Mouse (Mus musculus) duodenum, adult 2 months (tissue): Measurements from ENCODE around the gene Pwp2. TPM values are rescaled to one million over a fixed set of nuclear protein-coding genes. Genes with fewer than 3 reads are reported as not detected.

Experiments used
- polyA plus RNA-seq: library from polyadenylated mRNA; depleted of rRNA; stranded (reverse); fragments of >200 nt; gene quantifications from 2 replicates; pipeline ENCODE4 v1.2.3, GENCODE M21; 2012; ENCODE audit warnings: low replicate concordance; rRNA removed

Gene Pwp2
- 3.4 and 4.6 TPM in 2 replicates for polyA plus RNA-seq

GRCm38 (mm10) chr10:78184531-78185380, at the start of gene Pwp2:
Pwp2 (minus strand) TSS chr10:78185149.

DNA sequence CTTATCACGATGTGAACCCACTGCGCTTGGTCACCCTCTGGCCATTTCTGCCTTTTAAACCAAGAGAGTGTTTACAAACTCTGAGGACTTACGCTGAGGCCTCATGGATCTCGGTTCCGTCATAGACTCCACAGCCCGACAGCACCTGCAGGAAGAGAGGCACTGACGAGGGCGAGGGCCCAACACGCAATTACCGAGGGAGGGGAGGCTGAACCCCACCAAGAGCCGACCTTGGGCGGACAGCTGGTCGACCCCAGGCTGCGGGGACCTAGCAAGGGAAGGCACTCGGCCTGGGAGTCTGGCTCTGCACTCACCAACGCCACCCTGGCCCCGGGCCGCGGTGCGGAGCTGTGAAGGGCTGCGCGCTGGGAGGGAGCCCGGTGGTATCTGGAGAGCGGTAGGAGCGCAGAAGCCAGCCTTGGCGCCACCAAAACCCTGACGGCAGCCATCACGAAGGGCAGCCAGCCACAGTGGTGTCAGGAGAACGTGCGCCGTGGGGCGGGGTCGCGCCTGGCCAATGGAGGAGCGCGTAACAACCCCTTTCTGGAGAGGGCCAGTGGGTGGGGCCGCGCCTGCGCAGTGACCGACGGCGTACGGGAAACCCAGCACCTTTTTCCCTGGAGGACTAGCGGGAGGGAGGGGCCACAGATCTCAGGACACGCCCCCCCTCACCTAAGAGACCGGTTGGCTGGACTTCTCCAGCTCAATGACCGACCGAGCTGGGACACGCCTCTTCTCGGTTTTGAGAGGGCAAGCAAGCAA, 15.5 kb downstream of the Pwp2 start, which contains the start of gene D10Jhu81e:
D10Jhu81e (minus strand) TSS at position 502 of the 762 bp plus-strand sequence.

Other genes starting within 250 kb of the Pwp2 start
- gene Trpm2, start 214.6 kb downstream of the Pwp2 start, polyA plus RNA-seq = 1.3 and 2.2 TPM in 2 replicates
- gene 1810043G02Rik, start 206.6 kb downstream of the Pwp2 start, polyA plus RNA-seq = 13.2 and 15.9 TPM in 2 replicates
- 31.3 and 60.7 TPM in 2 replicates for gene Pfkl, start 175.1 kb downstream of the Pwp2 start, polyA plus RNA-seq
- 0.21 and 0.59 TPM in 2 replicates for gene Dnmt3l, start 143.2 kb downstream of the Pwp2 start, polyA plus RNA-seq
- gene Aire, start 141.5 kb downstream of the Pwp2 start, polyA plus RNA-seq = 0.36 and 0.49 TPM in 2 replicates
- gene Icosl, start 115.8 kb downstream of the Pwp2 start, polyA plus RNA-seq = 6.3 and 7.0 TPM in 2 replicates
- gene D10Jhu81e, start 15.4 kb downstream of the Pwp2 start, polyA plus RNA-seq = 101 and 115 TPM in 2 replicates
- 55.8 and 57.1 TPM in 2 replicates for gene Trappc10, start 59.5 kb upstream of the Pwp2 start, polyA plus RNA-seq
- gene Agpat3, start 167.3 kb upstream of the Pwp2 start, polyA plus RNA-seq = 95.9 and 231 TPM in 2 replicates
- 21.7 and 32.2 TPM in 2 replicates for gene Rrp1, start 227.9 kb upstream of the Pwp2 start, polyA plus RNA-seq
- 13.2 and 41.2 TPM in 2 replicates for gene Cstb, start 240.5 kb upstream of the Pwp2 start, polyA plus RNA-seq